Mouse (Mus musculus): ENCODE measurements around the gene Aloxe3. TPM values are rescaled to one million over a fixed set of nuclear protein-coding genes. Genes with fewer than 3 reads are reported as not detected.

Aloxe3 gene
- total and polyA plus RNA-seq, 3 experiments = 0.13 to 0.23 TPM; not detected in 1

- H3K79me2 ChIP-seq (replicated peaks; ENCODE audit: control insufficient read depth, extremely low read depth, insufficient read depth, poor library complexity, severe bottlenecking) = no peaks in the 10 kb centered on the region
- in situ Hi-C loops (cut with MboI; ENCODE audit: low pct_ligation_motif_present, low pct_unique_long_range_greater_than_20kb, low sequenced_read_pairs) (no loop called here), dilution Hi-C loops (cut with MboI; ENCODE audit: extremely low pct_ligation_motif_present, extremely low pct_unique_long_range_greater_than_20kb, low sequenced_read_pairs) (no loop called here)
- peak; percentile 93 for DNase-seq (ENCODE audit: extremely low read depth)
- H3K9ac ChIP-seq (ENCODE audit: insufficient read depth, low read depth) = peak overlapping the region; percentile 36; the same call in 1 of the 2 replicates
- H3K36me3 ChIP-seq (replicated peaks in 1 of 2; ENCODE audit: control insufficient read depth in 1 of 2, insufficient read depth in 1 of 2, low read length in 1 of 2) = peaks cover 40 to 45% of the 10 kb centered on the region in 2 experiments
- H3K9me3 ChIP-seq (replicated peaks; ENCODE audit: low read length) = no peaks in the 10 kb centered on the region
- peak; percentile 99 for TF ChIP-seq ZNF384 (IDR thresholded peaks at IDR 0.05; ENCODE audit: low read depth, low read length)
- TF ChIP-seq NRF1 (IDR thresholded peaks at IDR 0.05; ENCODE audit: low read depth, low read length) = peak; percentile 70
- peak; percentile 92 for TF ChIP-seq POLR2A (IDR thresholded peaks at IDR 0.05; ENCODE audit: low read depth, low read length)
- TF ChIP-seq MAFK (IDR thresholded peaks at IDR 0.05; ENCODE audit: insufficient replicate concordance, low read length) = peak; percentile 96
- no peak for TF ChIP-seq USF2 (conservative IDR thresholded peaks at IDR 0.05; ENCODE audit: low read depth, low read length)
- TF ChIP-seq MAX (IDR thresholded peaks at IDR 0.05; ENCODE audit: low read length) = 0 out of 2 replicates have a peak, but pooled peaks have one; percentile 41
- TF ChIP-seq MXI1 (IDR thresholded peaks at IDR 0.05; ENCODE audit: low read depth, low read length) = peak; percentile 60; the same call in 1 of the 2 replicates
- no peak for TF ChIP-seq CHD1 (IDR thresholded peaks at IDR 0.05; ENCODE audit: low read depth, low read length)
- no peak for TF ChIP-seq EP300 (IDR thresholded peaks at IDR 0.05; ENCODE audit: low read length)
- no peak; the same call in 1 of the 2 replicates for TF ChIP-seq RAD21 (IDR thresholded peaks at IDR 0.05; ENCODE audit: low read depth, low read length)
- peak; percentile 88; the same call in 1 of the 2 replicates for TF ChIP-seq E2F4 (IDR thresholded peaks at IDR 0.05; ENCODE audit: insufficient replicate concordance, low read depth, low read length)
- peak; percentile 81 for TF ChIP-seq ZMIZ1 (IDR thresholded peaks at IDR 0.05; ENCODE audit: low read depth, low read length)
- peak; percentile 81 for TF ChIP-seq BHLHE40 (IDR thresholded peaks at IDR 0.05; ENCODE audit: low read depth, low read length)
- TF ChIP-seq NELFE (IDR thresholded peaks at IDR 0.05; ENCODE audit: low read depth, low read length) = no peak; the same call in 1 of the 2 replicates
- peak; percentile 79; the same call in 1 of the 2 replicates for TF ChIP-seq MYC (IDR thresholded peaks at IDR 0.05; ENCODE audit: low read depth, low read length)
- peak; percentile 43; the same call in 1 of the 2 replicates for TF ChIP-seq ETS1 (conservative IDR thresholded peaks at IDR 0.05; ENCODE audit: low read depth, low read length)
- peak; percentile 61 for TF ChIP-seq HCFC1 (IDR thresholded peaks at IDR 0.05; ENCODE audit: low read depth, low read length)
- no peak for TF ChIP-seq UBTF (IDR thresholded peaks at IDR 0.05; ENCODE audit: low read depth, low read length)
- peak; percentile 93 for TF ChIP-seq ELF1 (IDR thresholded peaks at IDR 0.05; ENCODE audit: low read depth, low read length)
- TF ChIP-seq KAT2A (IDR thresholded peaks at IDR 0.05; ENCODE audit: insufficient replicate concordance, low read length) = peak; percentile 86
- 0 out of 2 replicates have a peak, but pooled peaks have one; percentile 25 for TF ChIP-seq RCOR1 (conservative IDR thresholded peaks at IDR 0.05; ENCODE audit: low read depth, low read length)
- peak; percentile 72; the same call in 1 of the 2 replicates for TF ChIP-seq JUND (conservative IDR thresholded peaks at IDR 0.05; ENCODE audit: low read depth, low read length)
- peak; percentile 51; the same call in 1 of the 2 replicates for TF ChIP-seq TCF12 (IDR thresholded peaks at IDR 0.05; ENCODE audit: low read depth, low read length)
- TF ChIP-seq USF1 (IDR thresholded peaks at IDR 0.05; ENCODE audit: low read depth, low read length) = no peak
- TF ChIP-seq TBP (conservative IDR thresholded peaks at IDR 0.05; ENCODE audit: low read depth, low read length) = peak; percentile 99
- no peak for TF ChIP-seq PAX5 (IDR thresholded peaks at IDR 0.05; ENCODE audit: low read length)
- TF ChIP-seq MAZ (IDR thresholded peaks at IDR 0.05; ENCODE audit: low read depth, low read length) = no peak
- peak; percentile 77 for TF ChIP-seq MEF2A (IDR thresholded peaks at IDR 0.05; ENCODE audit: borderline replicate concordance, low read depth, low read length)
- no peak for TF ChIP-seq GABPA (IDR thresholded peaks at IDR 0.05; ENCODE audit: insufficient replicate concordance, low read depth, low read length)
- TF ChIP-seq SMC3 (IDR thresholded peaks at IDR 0.05; ENCODE audit: low read depth, low read length) = peak; percentile 24; the same call in 1 of the 2 replicates
- TF ChIP-seq ZC3H11A (IDR thresholded peaks at IDR 0.05; ENCODE audit: low read depth, low read length) = no peak
- no peak; the same call in 1 of the 2 replicates for TF ChIP-seq CHD2 (IDR thresholded peaks at IDR 0.05; ENCODE audit: low read length)
- peak; percentile 75; the same call in 1 of the 2 replicates for TF ChIP-seq IRF4 (IDR thresholded peaks at IDR 0.05; ENCODE audit: low read depth, low read length)
- TF ChIP-seq SIN3A (IDR thresholded peaks at IDR 0.05; ENCODE audit: low read length) = peak; percentile 76
- TF ChIP-seq CTCF (conservative IDR thresholded peaks at IDR 0.05 in 1 of 2, IDR thresholded peaks at IDR 0.05 in 1 of 2; ENCODE audit: low read depth in 2 of 2, low read length in 2 of 2) = no peak
- peak; percentile 47 for TF ChIP-seq JUN (IDR thresholded peaks at IDR 0.05; ENCODE audit: insufficient read depth, low read depth, low read length)
- TF ChIP-seq ZKSCAN1 (IDR thresholded peaks at IDR 0.05; ENCODE audit: borderline replicate concordance, low read depth, low read length) = no peak
- peak; percentile 98 for TF ChIP-seq POLR2AphosphoS2 (IDR thresholded peaks at IDR 0.05; ENCODE audit: low read depth, low read length)
- peaks cover 47% of the 10 kb centered on the region for H3K27me3 ChIP-seq (replicated peaks)
- H3K4me1 ChIP-seq (ENCODE audit: control insufficient read depth in 1 of 2, insufficient read depth in 2 of 2) = peaks cover 0 to 20% of the 10 kb centered on the region in 2 experiments; a peak in 2 of 4 replicates
- no peak overlapping the region for H3K27ac ChIP-seq (ENCODE audit: insufficient read depth, low read depth)
- H3K4me3 ChIP-seq (replicated peaks in 1 of 3; ENCODE audit: low read depth in 2 of 3, low read length in 2 of 3, poor library complexity in 1 of 3) = peak overlapping the region in 2 of 3 experiments; percentile 34 to 35
- H3K4me2 ChIP-seq (ENCODE audit: insufficient read depth, low read depth, poor library complexity, severe bottlenecking) = peak overlapping the region; percentile 60
Observed at GRCm38 (mm10) chr11:69110319-69111046, 15.2 kb upstream of the Aloxe3 start.

Measured in CH12.LX (cell line).